Mouse (Mus musculus) liver, postnatal 0 days (tissue): Measurements from ENCODE around the gene Hist1h4k. TPM values are rescaled to one million over a fixed set of nuclear protein-coding genes. Genes with fewer than 3 reads are reported as not detected.
"Not testable (repeated sequence)": the region's sequence is repeated elsewhere in the genome, so short reads cannot be mapped to it uniquely, and the experiment has no call there.

Experiments used
- ATAC-seq: fragments of 200-750 bp; cut with Nextera tagmentation; 2 replicates; pipeline ENCODE4 v1.8.0; 2017; ENCODE audit warnings: mild to moderate bottlenecking, moderate library complexity
- DNase-seq: peaks from one replicate; pipeline ENCODE4 v3.0.0-alpha.2; 2016
- H3K27ac ChIP-seq: fragments of 300-500 bp; sonication (generic); 2 replicates; pipeline ENCODE4 v1.5.1; 2014; ENCODE audit warnings: antibody characterized with exemption, moderate library complexity, mild to moderate bottlenecking, low read depth
- H3K27me3 ChIP-seq: fragments of 300-500 bp; sonication (generic); 2 replicates; pipeline ENCODE4 v1.6.1; 2014; ENCODE audit warnings: low read length, control low read depth, mixed read lengths; ENCODE audit not compliant: insufficient read depth
- H3K36me3 ChIP-seq: fragments of 300-500 bp; sonication (generic); replicated peaks from 2 replicates; pipeline ENCODE4 v1.6.1; 2014; ENCODE audit warnings: mild to moderate bottlenecking, control low read depth, low read length, moderate library complexity, mixed read lengths; ENCODE audit not compliant: insufficient read depth
- H3K4me1 ChIP-seq: fragments of 300-500 bp; sonication (generic); 2 replicates; pipeline ENCODE4 v1.6.1; 2014; ENCODE audit warnings: antibody characterized with exemption, mild to moderate bottlenecking, control low read depth; ENCODE audit not compliant: insufficient read depth
- H3K4me2 ChIP-seq: fragments of 300-500 bp; sonication (generic); 2 replicates; pipeline ENCODE4 v1.6.1; 2014; ENCODE audit warnings: low read depth, mild to moderate bottlenecking, low read length, moderate library complexity, mixed read lengths
- H3K4me3 ChIP-seq: fragments of 300-500 bp; sonication (generic); 2 replicates; pipeline ENCODE4 v1.5.1; 2014; ENCODE audit warnings: low read depth, low read length
- H3K9ac ChIP-seq: fragments of 300-500 bp; sonication (generic); replicated peaks from 2 replicates; pipeline ENCODE4 v1.6.1; 2014; ENCODE audit warnings: mild to moderate bottlenecking, moderate library complexity
- H3K9me3 ChIP-seq: fragments of 300-500 bp; sonication (generic); 2 replicates; pipeline ENCODE4 v1.6.1; 2016; ENCODE audit warnings: mild to moderate bottlenecking, control low read depth, low read length, mixed read lengths
- CTCF ChIP-seq: sonication (generic); IDR thresholded peaks from 2 replicates; pipeline ENCODE4 v1.5.1; 2016; ENCODE audit warnings: antibody characterized with exemption, low read depth
- EP300 ChIP-seq: IDR thresholded peaks from 2 replicates; pipeline ENCODE4 v1.6.1; 2016; ENCODE audit warnings: antibody characterized with exemption, low read depth, mild to moderate bottlenecking
- WGBS: fragments of 180-500 bp; shearing (Covaris S2); extraction: QIAGEN DNeasy Blood & Tissue Kit; methylation state at CpG from one replicate; pipeline ENCODE4 v1.1.7; 2014; ENCODE audit not compliant: insufficient replicate concordance; 5-methylcytosine and 5-hydroxymethylcytosine counted together
- polyA plus RNA-seq: library from polyadenylated mRNA; unstranded; fragments of >200 nt; fragmentation: Nextera tagmentation; extraction: Ambion mirVana; gene quantifications from 2 replicates; pipeline ENCODE4 v1.2.1, GENCODE M21; 2015

Hist1h4k gene
- polyA plus RNA-seq, 1 experiment from 2014 or later = 2.4 TPM

DNA sequence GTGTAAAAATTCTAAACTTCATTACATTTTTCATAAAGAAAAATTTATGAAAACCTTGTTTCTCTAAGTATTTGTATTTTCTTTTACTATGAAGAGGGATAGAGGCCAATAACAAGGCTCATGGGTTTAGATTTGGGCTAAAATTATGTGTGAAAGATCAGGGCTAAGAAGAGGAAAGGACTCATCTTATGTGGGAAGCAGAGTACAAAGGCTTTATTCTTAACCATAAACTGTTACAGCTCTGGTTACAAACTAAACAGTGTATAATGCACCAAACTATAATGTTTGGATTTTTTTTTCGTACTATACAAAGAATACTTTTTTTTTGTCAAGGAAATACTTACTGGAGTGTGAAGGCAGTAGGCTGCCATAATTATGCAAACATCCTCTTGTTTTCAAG, 5.4 kb upstream of the Hist1h4k start:
- 78% methylated on average over 1 of the region's 1 CpGs for WGBS
- TF ChIP-seq CTCF (no peak), EP300 (no peak)
- DNase-seq (no peak), ATAC-seq (no peak)
- Histone ChIP-seq H3K4me2 (peak overlapping the region; percentile 70), H3K36me3 (no peaks in the 10 kb centered on the region), H3K27ac (peak overlapping the region; percentile 83), H3K27me3 (no peaks in the 10 kb centered on the region), H3K4me1 (peaks cover 10% of the 10 kb centered on the region), H3K9ac (no peak overlapping the region), H3K9me3 (no peaks in the 10 kb centered on the region), H3K4me3 (peak overlapping the region; percentile 46)

DNA sequence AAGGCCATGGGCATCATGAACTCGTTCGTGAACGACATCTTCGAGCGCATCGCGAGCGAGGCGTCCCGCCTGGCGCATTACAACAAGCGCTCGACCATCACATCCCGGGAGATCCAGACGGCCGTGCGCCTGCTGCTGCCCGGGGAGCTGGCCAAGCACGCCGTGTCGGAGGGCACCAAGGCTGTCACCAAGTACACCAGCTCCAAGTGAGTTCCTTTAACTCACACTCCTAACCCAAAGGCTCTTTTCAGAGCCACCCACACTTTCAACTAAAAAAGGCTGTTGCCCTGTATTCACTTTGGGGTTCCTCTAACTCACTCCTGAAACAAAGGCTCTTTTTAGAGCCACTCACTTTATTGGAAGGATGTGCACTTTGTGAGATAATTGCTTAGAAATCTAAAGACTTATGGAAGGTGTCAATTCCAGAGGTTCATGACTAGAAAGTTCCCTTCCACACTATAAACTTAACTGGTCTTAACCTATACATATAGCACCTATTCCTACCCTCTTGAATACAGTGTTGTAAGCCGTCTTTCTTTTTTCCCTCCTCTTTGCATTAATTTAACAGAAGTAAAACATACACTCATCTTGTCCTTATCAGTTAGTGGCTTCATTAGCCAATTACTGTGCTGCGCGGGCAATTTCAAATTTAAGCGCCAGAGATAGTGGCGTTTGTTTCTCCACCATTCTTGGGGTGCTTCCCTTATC, 4.1 kb upstream of the Hist1h4k start:
- not testable (repeated sequence) for H3K36me3 ChIP-seq, H3K27me3 ChIP-seq, H3K9me3 ChIP-seq
- peak overlapping the region; percentile 60 for H3K9ac ChIP-seq
- DNase-seq (peak; percentile 76), ATAC-seq (peak; percentile 1; the same call in 1 of the 2 replicates)
- peaks cover 13% of the 10 kb centered on the region for H3K4me1 ChIP-seq
- peak overlapping the region; percentile 70 for H3K4me2 ChIP-seq
- peak; percentile 75; the same call in 1 of the 2 replicates for TF ChIP-seq EP300
- WGBS = under 1% methylated on average over 15 of the region's 26 CpGs
- H3K4me3 ChIP-seq = peak overlapping the region; percentile 46
- peak overlapping the region; percentile 98 for H3K27ac ChIP-seq

DNA sequence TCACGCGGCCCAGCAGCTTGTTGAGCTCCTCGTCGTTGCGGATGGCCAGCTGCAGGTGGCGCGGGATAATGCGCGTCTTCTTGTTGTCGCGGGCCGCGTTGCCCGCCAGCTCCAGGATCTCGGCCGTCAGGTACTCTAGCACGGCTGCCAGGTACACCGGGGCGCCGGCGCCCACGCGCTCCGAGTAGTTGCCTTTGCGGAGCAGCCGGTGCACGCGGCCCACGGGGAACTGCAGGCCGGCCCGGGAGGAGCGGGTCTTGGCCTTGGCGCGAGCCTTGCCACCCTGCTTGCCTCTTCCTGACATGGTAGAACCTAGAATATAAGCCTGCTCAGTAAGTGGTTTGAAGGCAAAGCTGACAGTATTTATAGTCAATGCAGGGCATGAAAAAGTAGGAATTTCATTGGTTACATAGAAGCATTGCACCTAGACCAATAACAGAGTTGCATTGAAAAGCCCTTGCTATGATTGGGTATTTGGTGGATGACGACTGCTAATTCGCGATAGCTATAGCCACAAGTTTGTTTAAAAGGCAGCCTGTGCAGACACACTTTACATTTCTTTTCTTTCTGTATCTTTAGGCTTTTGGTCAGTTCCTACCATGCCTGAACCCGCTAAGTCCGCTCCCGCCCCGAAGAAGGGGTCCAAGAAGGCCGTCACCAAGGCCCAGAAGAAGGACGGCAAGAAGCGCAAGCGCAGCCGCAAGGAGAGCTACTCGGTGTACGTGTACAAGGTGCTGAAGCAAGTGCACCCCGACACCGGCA, 3.4 kb upstream of the Hist1h4k start, which contains the start of the genes Hist1h2ak and Hist1h2bn:
TSS of gene Hist1h2ak (minus strand) at position 304 of the 762 bp plus-strand sequence.
TSS of gene Hist1h2bn (plus strand) at position 600 of the 762 bp plus-strand sequence.
- not testable (repeated sequence) for H3K36me3 ChIP-seq, H3K9me3 ChIP-seq, H3K27me3 ChIP-seq
- peak; percentile 82 for TF ChIP-seq EP300
- peak; percentile 41 for TF ChIP-seq CTCF
- Histone ChIP-seq H3K4me2 (peak within 1 kb of the TSS; percentile 70), H3K27ac (peak within 1 kb of the TSS; percentile 98), H3K9ac (peak within 1 kb of the TSS; percentile 78), H3K4me3 (peak within 1 kb of the TSS; percentile 46), H3K4me1 (peaks cover 15% of the 10 kb centered on the region)
- DNase-seq (peak; percentile 80), ATAC-seq (peak; percentile 89)
- WGBS = under 1% methylated on average over 42 of the region's 50 CpGs

DNA sequence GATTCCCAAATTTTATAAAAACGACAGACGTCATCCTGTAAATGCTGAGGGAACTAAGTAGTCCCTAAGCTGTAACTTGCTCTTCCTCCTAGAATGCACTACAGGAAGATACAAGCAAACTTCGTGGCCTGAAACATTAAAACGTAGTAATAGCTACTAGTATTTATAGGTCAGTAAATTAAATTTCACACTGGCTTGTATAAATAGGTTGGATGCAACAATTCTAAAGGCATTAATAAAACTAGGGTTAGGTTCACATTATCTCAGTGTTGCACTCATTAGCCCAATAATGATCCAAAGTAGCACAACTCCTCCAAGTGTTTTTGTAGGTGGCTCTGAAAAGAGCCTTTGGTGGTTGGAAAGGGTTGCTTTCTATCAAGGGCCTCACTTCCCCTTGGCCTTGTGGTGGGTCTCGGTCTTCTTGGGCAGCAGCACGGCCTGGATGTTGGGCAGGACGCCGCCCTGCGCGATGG, 2.8 kb upstream of the Hist1h4k start:
- H3K27me3 ChIP-seq = no peaks in the 10 kb centered on the region
- no peak for TF ChIP-seq EP300
- no peaks in the 10 kb centered on the region for H3K36me3 ChIP-seq
- no peaks in the 10 kb centered on the region for H3K9me3 ChIP-seq
- ATAC-seq = no peak
- peak overlapping the region; percentile 78 for H3K9ac ChIP-seq
- peak overlapping the region; percentile 46 for H3K4me3 ChIP-seq
- peak overlapping the region; percentile 67 for H3K4me2 ChIP-seq
- WGBS = 3% methylated on average over 10 of the region's 10 CpGs
- DNase-seq = no peak
- peaks cover 15% of the 10 kb centered on the region for H3K4me1 ChIP-seq
- peak overlapping the region; percentile 98 for H3K27ac ChIP-seq

DNA sequence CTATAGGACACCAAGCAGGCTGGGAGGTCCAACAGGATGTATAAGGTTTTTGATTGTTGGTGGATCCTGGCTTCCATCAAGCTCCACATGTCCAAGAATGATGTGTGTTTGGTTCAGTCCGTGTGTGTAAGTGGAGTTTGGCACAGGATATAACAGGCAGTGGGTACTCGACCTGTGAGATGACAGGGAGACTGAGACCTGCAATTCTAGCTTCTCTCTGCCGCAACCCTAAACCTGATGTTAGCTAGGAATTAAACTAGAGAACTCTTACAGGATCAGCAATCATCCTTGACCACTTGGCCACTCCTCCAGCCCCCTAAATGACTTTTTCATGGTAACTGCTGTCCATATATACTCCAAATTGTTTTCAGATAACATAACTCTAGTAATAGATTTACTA, 2.1 kb upstream of the Hist1h4k start:
- ATAC-seq (no peak), DNase-seq (peak; percentile 34)
- peaks cover 17% of the 10 kb centered on the region for H3K4me1 ChIP-seq
- H3K4me2 ChIP-seq = peak overlapping the region; percentile 67
- H3K27ac ChIP-seq = peak overlapping the region; percentile 98
- peaks cover 3% of the 10 kb centered on the region; the same call in 1 of the 2 replicates for H3K36me3 ChIP-seq
- TF ChIP-seq EP300 (no peak), CTCF (no peak)
- peak overlapping the region; percentile 46 for H3K4me3 ChIP-seq
- H3K9ac ChIP-seq = peak overlapping the region; percentile 78
- no peaks in the 10 kb centered on the region for H3K27me3 ChIP-seq
- WGBS = 43% methylated on average over 3 of the region's 3 CpGs
- H3K9me3 ChIP-seq = no peaks in the 10 kb centered on the region

DNA sequence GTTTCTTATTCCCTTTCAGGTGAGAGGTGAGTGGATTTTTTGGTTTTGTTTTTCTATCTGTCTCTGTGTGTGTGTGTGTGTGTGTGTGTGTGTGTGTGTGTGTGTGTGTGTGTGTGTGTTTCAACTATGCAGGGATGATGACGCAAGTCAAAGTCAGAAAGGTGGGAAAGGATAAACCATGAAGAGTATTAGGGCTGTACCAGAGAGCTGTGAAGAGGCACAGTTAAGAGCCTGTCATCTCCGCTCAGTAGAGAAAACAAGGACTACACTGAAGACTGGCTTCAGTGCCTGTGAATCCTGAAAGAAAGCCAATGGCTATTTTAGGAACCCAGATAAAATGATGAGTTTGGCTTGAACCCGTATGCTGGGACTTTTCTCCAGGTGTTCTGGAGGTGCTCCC, 1.5 kb upstream of the Hist1h4k start:
- Histone ChIP-seq H3K9ac (peak overlapping the region; percentile 78), H3K27me3 (no peaks in the 10 kb centered on the region), H3K9me3 (no peaks in the 10 kb centered on the region), H3K4me3 (peak overlapping the region; percentile 46), H3K4me1 (peaks cover 19% of the 10 kb centered on the region), H3K27ac (peak overlapping the region; percentile 98), H3K36me3 (peaks cover 6% of the 10 kb centered on the region; the same call in 1 of the 2 replicates), H3K4me2 (peak overlapping the region; percentile 67)
- 50% methylated on average over 3 of the region's 3 CpGs for WGBS
- ATAC-seq (no peak), DNase-seq (no peak)
- TF ChIP-seq EP300 (no peak), CTCF (no peak)
